Mouse (Mus musculus) cortical plate, adult 2 months (tissue): ENCODE measurements around the gene Kif6.

Experiments
- CTCF ChIP-seq: fragments of 200-500 bp; IDR thresholded peaks from 2 replicates; pipeline ENCODE4 v1.5.1; 2011; ENCODE audit warnings: mild to moderate bottlenecking, control low read depth, low read length; ENCODE audit not compliant: insufficient read depth; ENCODE audit errors: extremely low read depth
- POLR2A ChIP-seq: fragments of 200-500 bp; IDR thresholded peaks from 2 replicates; pipeline ENCODE4 v1.6.1; 2011; ENCODE audit warnings: mild to moderate bottlenecking, low read length, control low read depth; ENCODE audit not compliant: insufficient read depth; ENCODE audit errors: extremely low read depth

DNA sequence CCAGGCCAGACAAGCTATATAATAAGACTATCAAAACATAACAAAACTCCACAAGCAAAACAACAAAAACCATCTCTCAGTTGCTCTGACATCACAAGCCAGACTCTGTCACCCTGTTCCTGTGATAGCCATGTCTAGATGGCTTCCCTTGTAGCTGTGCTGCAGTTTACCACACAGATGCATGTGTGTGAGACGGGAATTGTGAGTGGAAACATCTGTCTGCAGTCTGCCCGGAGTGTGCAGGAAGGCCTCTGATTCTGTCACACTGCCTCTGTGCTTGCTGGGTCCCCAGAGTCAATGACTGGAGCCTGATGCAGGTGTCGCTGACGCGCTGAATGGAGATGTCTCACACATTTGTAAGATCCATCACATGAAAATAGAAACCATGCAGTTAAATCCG lies 150.0 kb downstream of the Kif6 start:
- TF ChIP-seq CTCF (no peak), POLR2A (no peak)
